Mouse (Mus musculus): ENCODE data around the gene Wdr89. TPM values are rescaled to one million over a fixed set of nuclear protein-coding genes. Genes with fewer than 3 reads are reported as not detected.

Wdr89 gene
- total and polyA plus RNA-seq, 3 experiments = 10.2 to 33.0 (median 27.6) TPM

- dilution Hi-C loops (cut with MboI; ENCODE audit: extremely low pct_ligation_motif_present, extremely low pct_unique_long_range_greater_than_20kb, low sequenced_read_pairs) (no loop called here), in situ Hi-C loops (cut with MboI; ENCODE audit: low pct_ligation_motif_present, low pct_unique_long_range_greater_than_20kb, low sequenced_read_pairs) (no loop called here)
- Histone ChIP-seq H3K4me1 (ENCODE audit: control insufficient read depth in 1 of 2, insufficient read depth in 2 of 2) (no peaks in the 10 kb centered on the region), H3K9me3 (replicated peaks; ENCODE audit: low read length) (peaks cover 5% of the 10 kb centered on the region), H3K79me2 (replicated peaks; ENCODE audit: control insufficient read depth, extremely low read depth, insufficient read depth, poor library complexity, severe bottlenecking) (no peaks in the 10 kb centered on the region), H3K27me3 (replicated peaks) (no peaks in the 10 kb centered on the region), H3K9ac (ENCODE audit: insufficient read depth, low read depth) (no peak overlapping the region), H3K4me2 (ENCODE audit: insufficient read depth, low read depth, poor library complexity, severe bottlenecking) (no peak overlapping the region), H3K4me3 (replicated peaks in 1 of 3; ENCODE audit: low read depth in 2 of 3, low read length in 2 of 3, poor library complexity in 1 of 3) (no peak overlapping the region), H3K36me3 (replicated peaks in 1 of 2; ENCODE audit: control insufficient read depth in 1 of 2, insufficient read depth in 1 of 2, low read length in 1 of 2) (peaks cover 0 to 6% of the 10 kb centered on the region in 2 experiments), H3K27ac (ENCODE audit: insufficient read depth, low read depth) (no peak overlapping the region)
- DNase-seq (ENCODE audit: extremely low read depth) = no peak
- TF ChIP-seq NRF1 (IDR thresholded peaks at IDR 0.05; ENCODE audit: low read depth, low read length) = no peak
- TF ChIP-seq SIN3A (IDR thresholded peaks at IDR 0.05; ENCODE audit: low read length) = no peak
- TF ChIP-seq ELF1 (IDR thresholded peaks at IDR 0.05; ENCODE audit: low read depth, low read length) = no peak
- no peak for TF ChIP-seq JUND (conservative IDR thresholded peaks at IDR 0.05; ENCODE audit: low read depth, low read length)
- TF ChIP-seq KAT2A (IDR thresholded peaks at IDR 0.05; ENCODE audit: insufficient replicate concordance, low read length) = no peak
- no peak for TF ChIP-seq MXI1 (IDR thresholded peaks at IDR 0.05; ENCODE audit: low read depth, low read length)
- no peak for TF ChIP-seq ZNF384 (IDR thresholded peaks at IDR 0.05; ENCODE audit: low read depth, low read length)
- TF ChIP-seq USF2 (conservative IDR thresholded peaks at IDR 0.05; ENCODE audit: low read depth, low read length) = no peak
- no peak for TF ChIP-seq ZMIZ1 (IDR thresholded peaks at IDR 0.05; ENCODE audit: low read depth, low read length)
- TF ChIP-seq ZKSCAN1 (IDR thresholded peaks at IDR 0.05; ENCODE audit: borderline replicate concordance, low read depth, low read length) = no peak
- TF ChIP-seq CHD1 (IDR thresholded peaks at IDR 0.05; ENCODE audit: low read depth, low read length) = no peak
- TF ChIP-seq USF1 (IDR thresholded peaks at IDR 0.05; ENCODE audit: low read depth, low read length) = no peak
Measured at GRCm38 (mm10) chr12:75683598-75683997, 14.3 kb upstream of the Wdr89 start.

DNA sequence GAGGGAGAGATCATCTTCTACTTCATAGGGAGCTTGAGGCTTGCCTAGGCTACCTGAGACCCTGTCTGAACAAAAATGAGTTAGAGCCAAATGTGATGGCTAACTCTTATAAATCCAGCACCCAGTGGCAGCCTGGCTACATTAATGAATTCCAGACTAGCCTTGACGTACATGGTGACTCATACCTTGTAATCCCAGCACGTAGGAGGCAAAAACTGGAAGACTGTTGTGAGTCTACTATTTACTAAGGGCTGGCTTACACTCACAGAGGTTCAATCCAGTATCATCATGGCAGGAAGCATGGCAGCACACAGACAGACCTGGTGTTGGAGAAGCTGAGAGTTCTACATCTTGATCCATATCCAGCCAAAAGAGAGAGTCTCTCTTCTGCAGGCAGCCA lies 13.5 kb upstream of the Wdr89 start:
- H3K4me2 ChIP-seq (ENCODE audit: insufficient read depth, low read depth, poor library complexity, severe bottlenecking) = no peak overlapping the region
- H3K27ac ChIP-seq (ENCODE audit: insufficient read depth, low read depth) = no peak overlapping the region
- peaks cover 5% of the 10 kb centered on the region for H3K9me3 ChIP-seq (replicated peaks; ENCODE audit: low read length)
- TF ChIP-seq ZNF384 (IDR thresholded peaks at IDR 0.05; ENCODE audit: low read depth, low read length) (no peak), E2F4 (IDR thresholded peaks at IDR 0.05; ENCODE audit: insufficient replicate concordance, low read depth, low read length) (no peak), RCOR1 (conservative IDR thresholded peaks at IDR 0.05; ENCODE audit: low read depth, low read length) (no peak), GABPA (IDR thresholded peaks at IDR 0.05; ENCODE audit: insufficient replicate concordance, low read depth, low read length) (no peak), ZKSCAN1 (IDR thresholded peaks at IDR 0.05; ENCODE audit: borderline replicate concordance, low read depth, low read length) (no peak), MAZ (IDR thresholded peaks at IDR 0.05; ENCODE audit: low read depth, low read length) (no peak), TCF12 (IDR thresholded peaks at IDR 0.05; ENCODE audit: low read depth, low read length) (no peak), PAX5 (IDR thresholded peaks at IDR 0.05; ENCODE audit: low read length) (no peak), ETS1 (conservative IDR thresholded peaks at IDR 0.05; ENCODE audit: low read depth, low read length) (no peak), ELF1 (IDR thresholded peaks at IDR 0.05; ENCODE audit: low read depth, low read length) (no peak), BHLHE40 (IDR thresholded peaks at IDR 0.05; ENCODE audit: low read depth, low read length) (no peak), JUN (IDR thresholded peaks at IDR 0.05; ENCODE audit: insufficient read depth, low read depth, low read length) (no peak), POLR2AphosphoS2 (IDR thresholded peaks at IDR 0.05; ENCODE audit: low read depth, low read length) (no peak), HCFC1 (IDR thresholded peaks at IDR 0.05; ENCODE audit: low read depth, low read length) (no peak), MAFK (IDR thresholded peaks at IDR 0.05; ENCODE audit: insufficient replicate concordance, low read length) (no peak), POLR2A (IDR thresholded peaks at IDR 0.05; ENCODE audit: low read depth, low read length) (no peak), USF2 (conservative IDR thresholded peaks at IDR 0.05; ENCODE audit: low read depth, low read length) (no peak), CTCF (conservative IDR thresholded peaks at IDR 0.05 in 1 of 2, IDR thresholded peaks at IDR 0.05 in 1 of 2; ENCODE audit: low read depth in 2 of 2, low read length in 2 of 2) (no peak)
- H3K27me3 ChIP-seq (replicated peaks) = no peaks in the 10 kb centered on the region
- DNase-seq (ENCODE audit: extremely low read depth) = no peak
- dilution Hi-C loops (cut with MboI; ENCODE audit: extremely low pct_ligation_motif_present, extremely low pct_unique_long_range_greater_than_20kb, low sequenced_read_pairs) (no loop called here), in situ Hi-C loops (cut with MboI; ENCODE audit: low pct_ligation_motif_present, low pct_unique_long_range_greater_than_20kb, low sequenced_read_pairs) (no loop called here)
- no peaks in the 10 kb centered on the region for H3K4me1 ChIP-seq (ENCODE audit: control insufficient read depth in 1 of 2, insufficient read depth in 2 of 2)
- no peak overlapping the region for H3K9ac ChIP-seq (ENCODE audit: insufficient read depth, low read depth)
- peaks cover 0 to 9% of the 10 kb centered on the region in 2 experiments for H3K36me3 ChIP-seq (replicated peaks in 1 of 2; ENCODE audit: control insufficient read depth in 1 of 2, insufficient read depth in 1 of 2, low read length in 1 of 2)
- no peak overlapping the region for H3K4me3 ChIP-seq (replicated peaks in 1 of 3; ENCODE audit: low read depth in 2 of 3, low read length in 2 of 3, poor library complexity in 1 of 3)
- no peaks in the 10 kb centered on the region for H3K79me2 ChIP-seq (replicated peaks; ENCODE audit: control insufficient read depth, extremely low read depth, insufficient read depth, poor library complexity, severe bottlenecking)

Data from CH12.LX (cell line).